Mouse (Mus musculus) adrenal gland, postnatal 10 days (tissue): ENCODE results near the gene Sgsm2. TPM values are rescaled to one million over a fixed set of nuclear protein-coding genes. Genes with fewer than 3 reads are reported as not detected.

Source experiments
- DNase-seq: peaks from one replicate; pipeline ENCODE4 v3.0.0; 2021; ENCODE audit warnings: mixed read lengths
- microRNA-seq: library from miRNA; unstranded; fragments of <30 nt; microRNA quantifications from one replicate; pipeline ENCODE4 v1.2.0, GENCODE M21; 2021
- total RNA-seq, 2 experiments: library from RNA; stranded (reverse); gene quantifications; 2 replicates each; pipeline ENCODE4 v1.2.3; 2021

Sgsm2 gene
- total RNA-seq, 2 experiments from 2014 or later = 18.3 to 25.3 TPM

GRCm38 (mm10) chr11:74828965-74829550 is 67.8 kb downstream of the Sgsm2 start:
- DNase-seq = no peak

- no peak for DNase-seq
These were observed 68.4 kb downstream of the Sgsm2 start for GRCm38 (mm10) chr11:74828404-74828931.

- DNase-seq = no peak
These were observed 69.0 kb downstream of the Sgsm2 start for GRCm38 (mm10) chr11:74827791-74828403.

- no peak for DNase-seq
These were observed 70.2 kb downstream of the Sgsm2 start for GRCm38 (mm10) chr11:74826702-74827101.

- peak; percentile 69 for DNase-seq
These were observed 70.7 kb downstream of the Sgsm2 start for GRCm38 (mm10) chr11:74826151-74826550.

GRCm38 (mm10) chr11:74822746-74823440 is 74.0 kb downstream of the Sgsm2 start:
- DNase-seq = peak; percentile 12

GRCm38 (mm10) chr11:74821463-74821862 is 75.4 kb downstream of the Sgsm2 start:
- peak; percentile 41 for DNase-seq

- DNase-seq = no peak
These were observed 75.9 kb downstream of the Sgsm2 start for GRCm38 (mm10) chr11:74820921-74821320.

GRCm38 (mm10) chr11:74815795-74816194 is 81.1 kb downstream of the Sgsm2 start:
- DNase-seq = no peak

- no peak for DNase-seq
These were observed 85.3 kb downstream of the Sgsm2 start for GRCm38 (mm10) chr11:74811538-74811937.

GRCm38 (mm10) chr11:74811027-74811426 is 85.8 kb downstream of the Sgsm2 start:
- DNase-seq = peak; percentile 31

GRCm38 (mm10) chr11:74810134-74810533 is 86.7 kb downstream of the Sgsm2 start:
- no peak for DNase-seq

GRCm38 (mm10) chr11:74808251-74808853 is 88.5 kb downstream of the Sgsm2 start:
- no peak for DNase-seq

- no peak for DNase-seq
These were observed 89.5 kb downstream of the Sgsm2 start for GRCm38 (mm10) chr11:74807246-74807882.

- no peak for DNase-seq
These were observed 92.7 kb downstream of the Sgsm2 start for GRCm38 (mm10) chr11:74804081-74804627.

GRCm38 (mm10) chr11:74800658-74801057 is 96.2 kb downstream of the Sgsm2 start:
- no peak for DNase-seq

Small RNA genes lying within 50 kb of the gene (microRNA-seq; reads per million reads assigned to microRNA genes)
- gene Mir6926 = not detected

Other genes with a start within 250 kb of the Sgsm2 start
- 100 to 1,000 TPM; 252 to 291 TPM for gene Cluh, start 247.6 kb downstream of the Sgsm2 start, total RNA-seq
- 100 to 1,000 TPM; 145 to 154 TPM for gene Pafah1b1, start 172.4 kb downstream of the Sgsm2 start, total RNA-seq
- gene Mettl16, start 126.2 kb downstream of the Sgsm2 start, total RNA-seq = 10 to 100 TPM; 19.3 to 21.3 TPM
- gene Mnt, start 66.1 kb downstream of the Sgsm2 start, total RNA-seq = 10 to 100 TPM; 19.1 to 20.6 TPM
- 10 to 100 TPM; 34.6 to 39.2 TPM for gene Tsr1, start 1.0 kb upstream of the Sgsm2 start, total RNA-seq
- 10 to 100 TPM; 20.1 to 27.5 TPM for gene Smg6, start 28.8 kb upstream of the Sgsm2 start, total RNA-seq
- gene Srr, start 28.9 kb upstream of the Sgsm2 start, total RNA-seq = 10 to 100 TPM; 46.4 to 52.7 TPM